Comparison of ENCODE assay signal across 21 mouse cellular contexts in genomic region chr16:10870969-10871368, GRCm38 (mm10). TPM values are rescaled to one million over a fixed set of nuclear protein-coding genes. Genes with fewer than 3 reads are reported as not detected.
DNase-seq lines count a peak whose midpoint lies in the region; ATAC-seq lines count a peak whose summit lies in the region.
"Had no signal": no experiment of that assay in that cellular context is flagged by ENCODE, and none has a peak within 500 bp of the region (broad histone marks: within the 10 kb centered on the region; RNA-seq: fewer than 3 reads in every experiment).

No protein-coding gene starts in this region.

- H3K27me3 ChIP-seq in embryonic facial prominence, embryonic 13.5 days, result peaks cover 10% of the 10 kb centered on the region; the same call in 1 of the 2 replicates
- no peaks in the 10 kb centered on the region for H3K27me3 ChIP-seq in embryonic facial prominence, embryonic 10.5 days (replicated peaks; ENCODE audit: low read depth, poor library complexity, severe bottlenecking)
- peaks cover 23% of the 10 kb centered on the region for H3K27me3 ChIP-seq in heart, embryonic 13.5 days (replicated peaks)

- 72% methylated on average over 4 of the region's 4 CpGs for WGBS in embryonic facial prominence, embryonic 13.5 days
- WGBS in embryonic facial prominence, embryonic 10.5 days, result 80% methylated on average over 4 of the region's 4 CpGs
- 32% methylated on average over 4 of the region's 4 CpGs for WGBS in heart, embryonic 13.5 days

- no peak overlapping the region for H3K4me3 ChIP-seq in embryonic facial prominence, embryonic 13.5 days
- H3K4me3 ChIP-seq in embryonic facial prominence, embryonic 10.5 days, result no peak overlapping the region
- H3K4me3 ChIP-seq in heart, embryonic 13.5 days, result no peak overlapping the region
- H3K4me3 ChIP-seq: gastrocnemius, adult 2 months; megakaryocyte, embryonic 14.5 days had no signal

- H3K9me3 ChIP-seq in embryonic facial prominence, embryonic 13.5 days, result no peaks in the 10 kb centered on the region
- no peaks in the 10 kb centered on the region for H3K9me3 ChIP-seq in embryonic facial prominence, embryonic 10.5 days
- no peaks in the 10 kb centered on the region for H3K9me3 ChIP-seq in heart, embryonic 13.5 days
- H3K9me3 ChIP-seq: megakaryocyte, embryonic 14.5 days had no signal

- H3K27ac ChIP-seq in embryonic facial prominence, embryonic 13.5 days, result no peak overlapping the region
- no peak overlapping the region for H3K27ac ChIP-seq in embryonic facial prominence, embryonic 10.5 days (replicated peaks)
- peak overlapping the region; percentile 80 for H3K27ac ChIP-seq in heart, embryonic 13.5 days (replicated peaks)
- H3K27ac ChIP-seq: gastrocnemius, adult 2 months; stomach, postnatal 0 days had no signal

- H3K4me2 ChIP-seq in embryonic facial prominence, embryonic 13.5 days, result no peak overlapping the region
- H3K4me2 ChIP-seq in heart, embryonic 13.5 days, result no peak overlapping the region
- H3K4me2 ChIP-seq: liver, embryonic 11.5 days had no signal

- peaks cover 11% of the 10 kb centered on the region for H3K4me1 ChIP-seq in embryonic facial prominence, embryonic 13.5 days
- H3K4me1 ChIP-seq in embryonic facial prominence, embryonic 10.5 days, result peaks cover 13% of the 10 kb centered on the region; the same call in 1 of the 2 replicates
- peaks cover 44% of the 10 kb centered on the region for H3K4me1 ChIP-seq in heart, embryonic 13.5 days

- ATAC-seq in embryonic facial prominence, embryonic 13.5 days (ENCODE audit: insufficient number of reproducible peaks, insufficient read depth, low FRiP score, low TSS enrichment, low read depth), result no peak
- peak; percentile 33; the same call in 1 of the 2 replicates for ATAC-seq in heart, embryonic 13.5 days (ENCODE audit: extremely low read depth, insufficient number of reproducible peaks, low FRiP score, low TSS enrichment)

- no peak for DNase-seq in embryonic facial prominence, embryonic 10.5 days (ENCODE audit: low spot score)
- DNase-seq in heart, adult 8-10 months (ENCODE audit: low spot score), result no peak
- DNase-seq in left cerebral cortex, postnatal 4 days, result peak; percentile 35
- DNase-seq in left cerebral cortex, adult 11 months (ENCODE audit: low spot score), result no peak
- DNase-seq in retina, postnatal 1 day, result peak; percentile 50
- DNase-seq in retina, embryonic 14.5 days (ENCODE audit: low spot score), result no peak
- DNase-seq: adrenal gland, adult 2 months; gastrocnemius, adult 2 months; lung, adult 2 months had no signal

- intact Hi-C loops in left cerebral cortex, postnatal 4 days (cut with DNase I), result loop anchor here (5.0 to 10.0 kb wide), 3 partner anchors 161 to 301 kb away; no protein-coding TSS in a partner anchor

- H3K36me3 ChIP-seq in embryonic facial prominence, embryonic 13.5 days, result no peaks in the 10 kb centered on the region
- H3K36me3 ChIP-seq in embryonic facial prominence, embryonic 10.5 days (replicated peaks), result 0 out of 2 replicates have a peak, but pooled peaks cover 2% of the 10 kb centered on the region
- H3K36me3 ChIP-seq in heart, embryonic 13.5 days, result no peaks in the 10 kb centered on the region

- peak overlapping the region; percentile 11; the same call in 1 of the 2 replicates for H3K9ac ChIP-seq in embryonic facial prominence, embryonic 13.5 days
- H3K9ac ChIP-seq in heart, embryonic 13.5 days, result peak overlapping the region; percentile 47

RNA-seq across cellular contexts. Expression of gene Rmi2, which starts 36.1 kb away (rescaled TPM):
- 3.5 and 3.9 TPM in 2 replicates for polyA plus RNA-seq in embryonic facial prominence, embryonic 13.5 days (2015; fragmentation: Nextera tagmentation; extraction: Ambion mirVana)
- polyA plus RNA-seq in embryonic facial prominence, embryonic 10.5 days (2016; fragmentation: Nextera tagmentation; extraction: Ambion mirVana), result 4.6 and 4.8 TPM in 2 replicates
- polyA plus RNA-seq in heart, embryonic 13.5 days (2015; fragmentation: Nextera tagmentation; extraction: Ambion mirVana), result 2.8 and 3.9 TPM in 2 replicates
- under 1 TPM; 0.29 to 0.41 (median 0.32) TPM for total RNA-seq in heart, adult 8-10 months (2022)
- under 1 TPM; 0.62 to 0.70 TPM for total RNA-seq in left cerebral cortex, postnatal 4 days (2021)

RNA-seq across cellular contexts. Expression of gene Gm11172, which starts 58.3 kb away (rescaled TPM):
- polyA plus RNA-seq in embryonic facial prominence, embryonic 13.5 days (2015; fragmentation: Nextera tagmentation; extraction: Ambion mirVana), result not detected in 2 replicates
- polyA plus RNA-seq in embryonic facial prominence, embryonic 10.5 days (2016; fragmentation: Nextera tagmentation; extraction: Ambion mirVana), result not detected in 2 replicates
- polyA plus RNA-seq in heart, embryonic 13.5 days (2015; fragmentation: Nextera tagmentation; extraction: Ambion mirVana), result not detected in 2 replicates
- not detected for total RNA-seq in heart, adult 8-10 months (2022)
- total RNA-seq in left cerebral cortex, postnatal 4 days (2021), result not detected
- total RNA-seq: adrenal gland, adult 2 months; gastrocnemius, adult 2 months; hematopoietic stem cell, adult 5-6 weeks; layer of hippocampus, postnatal 25 days; left cerebral cortex, postnatal 25 days; MEL had no signal
- polyA plus RNA-seq: adrenal gland, adult 2 months; intestine, embryonic 14.5 days; kidney, embryonic 16.5 days; liver, embryonic 11.5 days; lung, adult 2 months; neural tube, embryonic 14.5 days; stomach, postnatal 0 days had no signal

Comparison
In these comparisons a context has a peak if more than half of its experiments do, and no peak if none do; other contexts are left out.
1. DNase-seq: peak in left cerebral cortex, postnatal 4 days (single experiment) and retina, postnatal 1 day (single experiment); none in embryonic facial prominence, embryonic 10.5 days (single experiment), heart, adult 8-10 months (single experiment), left cerebral cortex, adult 11 months (single experiment) and retina, embryonic 14.5 days (single experiment).